ENCODE assay signal across 8 mouse cellular contexts in the genomic region with DNA sequence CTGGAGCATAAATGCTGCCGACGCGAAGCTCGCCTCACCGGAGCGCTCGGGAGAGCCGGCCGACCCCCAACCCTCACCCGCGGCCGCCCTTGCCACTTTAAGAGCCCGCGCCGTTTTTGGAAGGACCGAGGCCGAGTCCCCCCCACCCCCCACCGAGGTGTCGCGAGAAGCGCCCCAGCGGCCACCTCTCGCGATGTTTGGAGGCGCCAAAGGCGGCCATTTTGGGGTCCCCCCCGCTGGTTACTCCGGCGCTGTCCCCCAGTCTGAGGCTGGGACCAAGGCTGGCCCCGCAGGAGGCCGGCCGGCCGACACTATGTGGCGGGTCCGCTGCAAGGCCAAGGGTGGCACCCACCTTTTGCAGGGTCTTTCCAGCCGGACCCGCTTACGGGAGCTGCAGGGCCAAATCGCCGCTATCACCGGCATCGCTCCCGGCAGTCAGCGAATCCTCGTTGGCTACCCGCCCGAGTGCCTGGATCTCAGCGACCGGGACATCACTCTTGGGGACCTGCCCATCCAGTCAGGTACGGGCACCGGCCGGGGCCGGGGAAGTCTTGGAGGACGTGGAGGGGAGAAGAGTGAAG. TPM values are rescaled to one million over a fixed set of nuclear protein-coding genes. Genes with fewer than 3 reads are reported as not detected.
DNase-seq lines count a peak whose midpoint lies in the region; ATAC-seq and TF ChIP-seq lines count a peak whose summit lies in the region.

Gene Yod1 (plus strand): TSS at position 37 of the 581 bp plus-strand sequence.

- peak within 1 kb of the TSS; percentile 92 for H3K9ac ChIP-seq in hindbrain, embryonic 12.5 days

- H3K36me3 ChIP-seq in hindbrain, embryonic 12.5 days: peaks cover 7% of the 10 kb centered on the region; the same call in 1 of the 2 replicates

- peak within 1 kb of the TSS; percentile 87 for H3K27ac ChIP-seq in hindbrain, embryonic 12.5 days

- CTCF ChIA-PET in Patski (lab: Charles Lee): no interaction called here

- H3K9me3 ChIP-seq in hindbrain, embryonic 12.5 days (replicated peaks): no peaks in the 10 kb centered on the region

- H3K4me2 ChIP-seq in hindbrain, embryonic 12.5 days (replicated peaks): peak within 1 kb of the TSS; percentile 98

- H3K27me3 ChIP-seq in Patski: no peaks in the 10 kb centered on the region
- H3K27me3 ChIP-seq in hindbrain, embryonic 12.5 days: no peaks in the 10 kb centered on the region

- peak; percentile 60 for DNase-seq in Patski (ENCODE audit: low read depth, low spot score)
- DNase-seq in cerebellum, postnatal 10 days: peak; percentile 98 to 99
- peak; percentile 81 to 89 for DNase-seq in frontal cortex, postnatal 10 days (ENCODE audit: low spot score in 2 of 2)
- DNase-seq in layer of hippocampus, postnatal 14 days (ENCODE audit: low spot score in 2 of 2): peak; percentile 90 to 91
- DNase-seq in lung, postnatal 10 days: peak; percentile 93
- peak; percentile 85 for DNase-seq in ovary, postnatal 14 days (ENCODE audit: low spot score)
- peak; percentile 83 to 91 for DNase-seq in thymus, postnatal 10 days (ENCODE audit: low spot score in 2 of 2)

- peak within 1 kb of the TSS; percentile 89 for H3K4me3 ChIP-seq in hindbrain, embryonic 12.5 days

- POLR2A ChIA-PET in Patski (lab: Charles Lee): interaction anchor here (0.8 to 1.5 kb wide), 6 partner anchors 9 to 25 kb away, joined by 3 to 5 read pairs (median 3); partner anchors contain the start of gene AA986860

- 0% methylated on average over 54 of the region's 54 CpGs for WGBS in hindbrain, embryonic 12.5 days

- TF ChIP-seq CTCF in Patski (IDR thresholded peaks at IDR 0.05): no peak

- in situ Hi-C loops in Patski (cut with MboI; ENCODE audit: low pct_unique_long_range_greater_than_20kb): no loop called here

- peak; percentile 54 for ATAC-seq in Patski
- peak; percentile 74 for ATAC-seq in hindbrain, embryonic 12.5 days (ENCODE audit: low FRiP score)

- peaks cover 17% of the 10 kb centered on the region for H3K4me1 ChIP-seq in hindbrain, embryonic 12.5 days

RNA-seq across cellular contexts. Expression of gene Yod1, which starts in this region (rescaled TPM):
- polyA plus RNA-seq in Patski (2021): 3.4 TPM
- polyA plus RNA-seq in hindbrain, embryonic 12.5 days (2016; fragmentation: Nextera tagmentation; extraction: Ambion mirVana): 19.2 and 19.9 TPM in 2 replicates
- 10 to 100 TPM; 11.7 to 13.9 TPM for total RNA-seq in layer of hippocampus, postnatal 14 days (2021)

Comparison
In these comparisons a context has a peak if more than half of its experiments do, and no peak if none do; other contexts are left out.
1. Peak in every context shown above with its lines: DNase-seq, ATAC-seq, H3K4me3 ChIP-seq and H3K27ac ChIP-seq.